Mouse (Mus musculus) forebrain, embryonic 13.5 days (tissue): ENCODE data around the gene Tcap. TPM values are rescaled to one million over a fixed set of nuclear protein-coding genes. Genes with fewer than 3 reads are reported as not detected.

Experiments
- ATAC-seq: fragments of 200-750 bp; cut with Nextera tagmentation; 2 replicates; pipeline ENCODE4 v1.8.0; 2017
- H3K27ac ChIP-seq: fragments of 300-500 bp; sonication (generic); 2 replicates; pipeline ENCODE4 v1.5.1; 2015; ENCODE audit warnings: inconsistent platforms, mild to moderate bottlenecking, moderate library complexity
- H3K27me3 ChIP-seq: fragments of 300-500 bp; sonication (generic); 2 replicates; pipeline ENCODE4 v1.6.1; 2015; ENCODE audit warnings: mild to moderate bottlenecking, inconsistent platforms
- H3K36me3 ChIP-seq: fragments of 300-500 bp; sonication (generic); 2 replicates; pipeline ENCODE4 v1.6.1; 2015; ENCODE audit warnings: mild to moderate bottlenecking, inconsistent platforms; ENCODE audit not compliant: poor library complexity, severe bottlenecking
- H3K4me1 ChIP-seq: fragments of 300-500 bp; sonication (generic); 2 replicates; pipeline ENCODE4 v1.6.1; 2015; ENCODE audit warnings: inconsistent platforms
- H3K4me2 ChIP-seq: fragments of 300-500 bp; sonication (generic); 2 replicates; pipeline ENCODE4 v1.6.1; 2015; ENCODE audit warnings: inconsistent platforms, mild to moderate bottlenecking, moderate library complexity
- H3K4me3 ChIP-seq: fragments of 300-500 bp; sonication (generic); 2 replicates; pipeline ENCODE4 v1.5.1; 2015; ENCODE audit warnings: mild to moderate bottlenecking, inconsistent platforms
- H3K9ac ChIP-seq: fragments of 300-500 bp; sonication (generic); 2 replicates; pipeline ENCODE4 v1.6.1; 2015; ENCODE audit warnings: mild to moderate bottlenecking, inconsistent platforms
- H3K9me3 ChIP-seq: fragments of 300-500 bp; sonication (generic); replicated peaks from 2 replicates; pipeline ENCODE4 v1.6.1; 2016; ENCODE audit warnings: inconsistent platforms
- WGBS: fragments of 180-500 bp; shearing (Covaris S2); methylation state at CpG from one replicate; pipeline ENCODE4 v1.1.7; 2015; 5-methylcytosine and 5-hydroxymethylcytosine counted together
- polyA plus RNA-seq: library from polyadenylated mRNA; unstranded; fragments of >200 nt; fragmentation: Nextera tagmentation; extraction: Ambion mirVana; gene quantifications from 2 replicates; pipeline ENCODE4 v1.2.1, GENCODE M21; 2015

Tcap gene
- polyA plus RNA-seq, 1 experiment from 2014 or later: 0.18 TPM

GRCm38 (mm10) chr11:98345253-98345652, 38.4 kb upstream of the Tcap start:
- H3K36me3 ChIP-seq: no peaks in the 10 kb centered on the region
- peak overlapping the region; percentile 18; the same call in 1 of the 2 replicates for H3K4me3 ChIP-seq
- H3K4me1 ChIP-seq: peaks cover 45% of the 10 kb centered on the region
- no peak overlapping the region for H3K27ac ChIP-seq
- peak overlapping the region; percentile 26; the same call in 1 of the 2 replicates for H3K9ac ChIP-seq
- WGBS: 1% methylated on average over 14 of the region's 14 CpGs
- H3K27me3 ChIP-seq: peaks cover 80% of the 10 kb centered on the region
- peak overlapping the region; percentile 49 for H3K4me2 ChIP-seq
- ATAC-seq: no peak; the same call in 1 of the 2 replicates
- no peaks in the 10 kb centered on the region for H3K9me3 ChIP-seq

DNA sequence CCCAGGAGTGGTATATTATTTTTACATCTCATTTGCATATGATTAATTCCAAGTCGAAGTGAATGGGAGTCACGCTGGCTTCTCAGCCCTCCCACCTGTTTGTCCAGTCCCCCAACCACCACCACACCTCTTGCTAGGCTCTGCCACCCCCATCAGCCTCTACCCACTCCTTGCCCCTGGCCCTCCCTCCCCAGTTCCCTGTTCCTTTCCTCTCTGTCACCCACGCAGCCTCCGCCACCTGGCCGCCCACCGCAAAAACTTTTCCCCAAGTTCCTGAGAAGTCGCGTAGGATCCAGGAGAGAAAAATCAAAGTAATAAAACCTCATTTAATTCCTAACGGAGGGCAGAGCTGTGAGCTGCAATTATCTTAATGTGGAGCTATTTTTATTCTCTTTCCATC, 37.4 kb upstream of the Tcap start:
- no peak overlapping the region for H3K9ac ChIP-seq
- WGBS: 7% methylated on average over 9 of the region's 9 CpGs
- no peak overlapping the region for H3K27ac ChIP-seq
- no peak overlapping the region for H3K4me2 ChIP-seq
- peaks cover 39% of the 10 kb centered on the region for H3K4me1 ChIP-seq
- no peaks in the 10 kb centered on the region for H3K36me3 ChIP-seq
- H3K27me3 ChIP-seq: peaks cover 82% of the 10 kb centered on the region
- no peak for ATAC-seq
- no peak overlapping the region for H3K4me3 ChIP-seq
- H3K9me3 ChIP-seq: no peaks in the 10 kb centered on the region

DNA sequence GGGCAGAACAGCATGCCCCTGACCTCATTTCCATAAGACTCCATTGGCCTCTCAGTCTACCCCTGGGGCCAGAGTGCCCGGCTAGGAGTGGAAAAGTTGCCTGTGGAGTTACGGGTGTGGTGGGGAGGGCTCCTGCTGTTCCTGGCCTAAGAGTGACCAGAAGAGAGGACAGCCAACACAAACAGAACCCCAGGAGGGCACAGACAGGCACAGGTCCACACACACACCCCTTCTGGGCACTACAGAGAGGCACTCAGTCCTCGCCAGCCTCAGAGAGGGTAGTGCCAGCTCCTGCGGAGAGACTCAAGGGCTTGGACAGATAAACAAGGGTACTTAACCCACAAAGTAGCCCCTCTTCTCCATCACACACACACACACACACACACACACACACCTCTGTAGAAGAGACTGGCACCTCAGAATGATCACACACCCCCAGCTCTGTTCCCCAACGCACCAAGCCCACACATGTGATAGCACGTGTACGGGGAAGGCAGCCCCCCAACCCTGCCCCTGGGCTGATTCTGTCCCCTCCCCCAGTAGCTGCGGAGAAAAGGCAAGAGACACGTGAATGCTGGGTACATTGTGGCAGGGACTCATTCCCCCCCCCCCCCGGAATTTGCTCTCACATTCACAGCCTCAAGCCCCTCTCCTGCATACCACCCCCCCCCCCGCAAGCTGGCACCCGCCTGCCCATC, 36.1 kb upstream of the Tcap start:
- H3K4me1 ChIP-seq: peaks cover 26% of the 10 kb centered on the region
- H3K4me2 ChIP-seq: peak overlapping the region; percentile 97
- no peaks in the 10 kb centered on the region for H3K36me3 ChIP-seq
- no peaks in the 10 kb centered on the region for H3K9me3 ChIP-seq
- no peak overlapping the region for H3K27ac ChIP-seq
- H3K27me3 ChIP-seq: peaks cover 83% of the 10 kb centered on the region
- H3K9ac ChIP-seq: no peak overlapping the region
- peak; percentile 14; the same call in 1 of the 2 replicates for ATAC-seq
- WGBS: under 1% methylated on average over 12 of the region's 12 CpGs
- H3K4me3 ChIP-seq: peak overlapping the region; percentile 55; the same call in 1 of the 2 replicates

DNA sequence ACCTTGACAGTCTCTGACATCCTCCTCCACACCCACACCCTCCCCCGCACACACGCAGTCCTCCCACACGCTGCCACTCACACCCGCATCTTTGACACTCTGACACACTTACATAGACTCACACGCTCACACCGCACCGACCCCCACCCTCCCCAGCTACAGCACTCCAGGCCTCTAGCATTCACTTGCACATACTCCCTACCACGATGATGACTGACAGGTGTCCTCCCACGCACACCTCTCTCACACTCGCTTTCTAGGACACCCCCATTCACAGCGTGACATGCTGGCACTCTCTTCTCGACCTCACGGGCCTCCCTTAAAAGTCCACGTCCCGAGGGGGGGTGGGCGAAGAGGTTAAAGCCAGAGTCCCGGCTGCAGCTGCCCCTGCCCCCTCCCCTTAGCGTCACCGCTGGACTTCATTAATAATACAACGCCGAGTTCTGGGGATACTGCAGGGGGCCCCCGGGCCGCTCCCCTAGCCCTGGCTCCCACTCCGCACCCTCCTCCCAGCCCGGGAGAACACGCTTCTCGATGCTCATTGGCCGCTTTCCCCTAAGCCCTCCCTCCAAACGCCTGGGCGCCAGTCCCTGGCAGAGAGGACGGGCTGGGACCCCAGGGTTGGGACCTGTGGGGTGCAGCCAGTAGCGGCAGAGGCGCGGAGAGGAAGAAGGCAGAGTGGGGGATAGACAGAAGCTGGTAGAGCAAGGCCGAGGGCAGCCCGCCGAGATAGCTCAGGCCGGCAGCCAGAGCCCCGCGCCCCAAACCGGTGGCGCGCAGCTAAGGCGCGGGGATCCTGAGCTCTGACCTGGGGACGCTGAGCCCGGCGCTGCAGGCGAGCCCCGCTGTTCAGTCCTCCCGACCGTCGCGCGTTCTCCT, 35.3 kb upstream of the Tcap start, which contains the start of gene Ppp1r1b:
Gene Ppp1r1b, plus strand, starts transcription at position 322 of the 879 bp plus-strand sequence.
- no peaks in the 10 kb centered on the region for H3K36me3 ChIP-seq
- no peaks in the 10 kb centered on the region for H3K9me3 ChIP-seq
- peak within 1 kb of the TSS; percentile 97 for H3K4me2 ChIP-seq
- ATAC-seq: peak; percentile 75
- peak within 1 kb of the TSS; percentile 68 for H3K9ac ChIP-seq
- peak within 1 kb of the TSS; percentile 55 for H3K4me3 ChIP-seq
- peaks cover 25% of the 10 kb centered on the region for H3K4me1 ChIP-seq
- WGBS: 1% methylated on average over 52 of the region's 55 CpGs
- H3K27ac ChIP-seq: no peak within 1 kb of the TSS
- peaks cover 91% of the 10 kb centered on the region for H3K27me3 ChIP-seq

DNA sequence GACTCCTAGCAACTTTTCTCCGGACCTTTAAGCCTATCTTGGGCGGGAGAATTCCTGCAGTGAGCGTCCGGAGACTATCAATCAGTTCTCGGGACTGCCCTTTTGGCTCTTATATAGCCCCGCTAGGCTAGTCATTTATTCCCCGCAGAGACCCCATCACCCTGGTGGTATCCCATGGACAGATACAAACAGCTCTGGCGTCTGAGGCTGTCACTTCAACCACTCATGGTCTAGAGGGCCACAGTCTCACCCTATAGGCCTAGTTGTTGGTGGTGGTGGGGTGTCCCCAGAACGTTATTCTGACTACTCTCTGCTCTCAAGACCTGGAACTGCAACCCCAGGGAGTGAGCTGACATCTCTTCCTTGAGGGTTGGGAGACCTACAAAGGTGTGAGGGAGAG, 34.3 kb upstream of the Tcap start:
- Histone ChIP-seq H3K27ac (no peak overlapping the region), H3K27me3 (peaks cover 94% of the 10 kb centered on the region), H3K9ac (no peak overlapping the region; the same call in 1 of the 2 replicates), H3K9me3 (no peaks in the 10 kb centered on the region), H3K4me2 (peak overlapping the region; percentile 97), H3K4me1 (peaks cover 25% of the 10 kb centered on the region), H3K36me3 (no peaks in the 10 kb centered on the region), H3K4me3 (peak overlapping the region; percentile 55)
- no peak for ATAC-seq
- 4% methylated on average over 9 of the region's 9 CpGs for WGBS

DNA sequence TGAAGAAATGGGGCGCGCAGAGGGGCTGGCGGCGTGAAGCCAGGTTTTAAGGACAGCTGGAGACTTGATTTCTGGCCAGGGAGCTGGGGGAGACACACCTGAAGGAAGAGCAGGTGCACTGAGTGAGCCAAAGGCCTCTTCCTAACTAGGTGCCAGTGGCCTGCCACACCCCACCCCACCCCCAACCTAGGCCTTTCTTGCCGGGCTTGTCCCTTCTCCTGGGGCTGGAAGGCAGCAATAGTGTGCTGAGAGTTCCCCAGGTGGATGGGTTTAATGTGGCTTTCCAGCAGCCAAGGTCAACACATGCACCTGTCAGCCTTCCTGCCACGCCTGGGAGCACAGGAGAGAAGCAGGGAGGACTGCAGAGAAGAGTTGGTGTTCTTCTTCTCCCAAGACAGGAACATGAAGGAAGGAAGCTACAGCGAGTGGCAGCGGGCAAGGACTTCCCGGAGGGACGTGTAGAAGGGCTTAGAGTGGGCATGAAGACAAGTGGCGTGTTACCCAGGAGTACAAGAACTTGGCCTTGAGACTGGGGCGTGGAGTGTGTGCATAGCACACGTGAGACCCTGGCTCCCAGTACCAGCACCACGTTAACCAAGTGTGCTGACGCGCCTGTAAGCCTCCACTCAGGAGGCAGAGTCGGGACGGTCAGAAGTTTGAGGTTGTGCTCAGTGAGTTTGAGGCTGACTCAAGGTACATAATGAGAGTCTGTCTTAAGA, 31.2 kb upstream of the Tcap start:
- WGBS: 79% methylated on average over 18 of the region's 18 CpGs

GRCm38 (mm10) chr11:98353651-98354211, 29.9 kb upstream of the Tcap start:
- no peak overlapping the region for H3K9ac ChIP-seq
- peaks cover 67% of the 10 kb centered on the region for H3K27me3 ChIP-seq
- 39% methylated on average over 8 of the region's 8 CpGs for WGBS
- no peak overlapping the region for H3K27ac ChIP-seq
- H3K36me3 ChIP-seq: no peaks in the 10 kb centered on the region
- no peak overlapping the region for H3K4me3 ChIP-seq
- peaks cover 21% of the 10 kb centered on the region for H3K4me1 ChIP-seq
- no peak overlapping the region for H3K4me2 ChIP-seq
- ATAC-seq: no peak
- H3K9me3 ChIP-seq: no peaks in the 10 kb centered on the region

More for the DNA sequence above, 31.2 kb upstream of the Tcap start:
- Histone ChIP-seq H3K27me3 (peaks cover 80% of the 10 kb centered on the region), H3K36me3 (no peaks in the 10 kb centered on the region), H3K9me3 (no peaks in the 10 kb centered on the region), H3K27ac (no peak overlapping the region), H3K9ac (no peak overlapping the region), H3K4me1 (peaks cover 29% of the 10 kb centered on the region), H3K4me3 (no peak overlapping the region), H3K4me2 (no peak overlapping the region)
- no peak for ATAC-seq

DNA sequence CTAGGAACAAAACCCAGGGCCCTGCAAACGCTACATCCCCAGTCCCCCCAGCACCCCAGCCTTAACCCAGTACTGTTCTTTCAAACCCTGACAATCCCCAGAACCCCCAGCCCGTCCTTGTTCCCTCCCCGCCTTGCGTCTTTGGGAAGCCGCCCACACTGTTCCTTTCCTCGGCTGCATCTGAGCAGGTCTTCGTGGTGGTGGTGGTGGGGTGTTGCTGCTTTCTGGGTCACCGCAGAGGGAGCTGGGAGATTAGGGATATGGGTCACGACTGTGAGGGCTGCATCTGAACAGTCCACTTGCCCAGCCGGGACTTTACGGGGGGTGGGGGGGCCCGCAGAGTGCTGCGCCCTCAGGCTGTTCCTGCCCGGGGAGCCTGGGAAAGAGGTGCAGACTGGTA, 29.2 kb upstream of the Tcap start:
- Histone ChIP-seq H3K27me3 (peaks cover 60% of the 10 kb centered on the region), H3K9ac (no peak overlapping the region), H3K4me1 (peaks cover 25% of the 10 kb centered on the region), H3K36me3 (no peaks in the 10 kb centered on the region), H3K4me3 (no peak overlapping the region), H3K4me2 (no peak overlapping the region), H3K27ac (no peak overlapping the region), H3K9me3 (no peaks in the 10 kb centered on the region)
- 59% methylated on average over 14 of the region's 14 CpGs for WGBS
- no peak for ATAC-seq

GRCm38 (mm10) chr11:98355732-98356299, 27.8 kb upstream of the Tcap start:
- no peak overlapping the region for H3K4me3 ChIP-seq
- H3K36me3 ChIP-seq: no peaks in the 10 kb centered on the region
- ATAC-seq: no peak
- no peak overlapping the region for H3K27ac ChIP-seq
- peaks cover 38% of the 10 kb centered on the region for H3K4me1 ChIP-seq
- peaks cover 46% of the 10 kb centered on the region for H3K27me3 ChIP-seq
- WGBS: 12% methylated on average over 6 of the region's 6 CpGs
- H3K9ac ChIP-seq: no peak overlapping the region
- no peak overlapping the region for H3K4me2 ChIP-seq
- no peaks in the 10 kb centered on the region for H3K9me3 ChIP-seq

DNA sequence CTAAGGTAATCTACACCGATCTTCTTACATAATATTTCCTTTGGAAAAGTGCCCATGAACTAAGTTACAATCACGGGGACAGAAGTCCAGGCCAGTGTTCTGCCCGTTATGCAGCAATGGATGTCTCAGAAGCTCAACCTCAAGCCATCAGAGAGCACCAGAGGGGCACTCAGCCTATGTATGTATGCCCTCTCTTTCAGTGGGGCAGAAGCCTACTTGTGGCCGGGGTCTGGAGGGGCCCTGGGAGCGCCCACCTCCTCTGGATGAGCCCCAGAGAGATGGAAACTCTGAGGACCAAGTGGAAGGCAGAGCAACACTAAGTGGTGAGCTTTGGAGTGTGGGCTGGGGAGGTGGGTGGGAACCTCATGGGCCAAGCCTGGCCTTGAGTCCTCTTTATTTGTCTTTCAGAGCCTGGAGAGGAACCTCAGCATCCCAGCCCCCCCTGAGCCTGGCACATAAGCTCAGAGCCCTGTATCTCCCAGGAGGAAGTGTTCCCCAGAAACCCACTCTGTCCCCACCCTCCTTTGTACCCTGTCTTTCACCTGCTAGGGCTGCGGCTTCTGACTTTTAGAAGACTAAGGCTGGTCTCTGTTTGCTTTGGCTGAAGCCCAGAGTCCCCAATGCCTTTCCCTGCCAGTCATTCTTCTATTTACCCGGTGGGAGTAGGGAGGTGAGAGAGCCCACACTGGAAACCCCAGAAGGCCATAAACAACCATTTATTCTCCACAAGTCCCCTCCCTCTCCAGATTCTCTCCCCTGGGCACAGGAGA, 26.8 kb upstream of the Tcap start:
- no peaks in the 10 kb centered on the region for H3K36me3 ChIP-seq
- no peak for ATAC-seq
- no peak overlapping the region for H3K4me3 ChIP-seq
- H3K27ac ChIP-seq: no peak overlapping the region
- H3K9me3 ChIP-seq: no peaks in the 10 kb centered on the region
- 82% methylated on average over 7 of the region's 7 CpGs for WGBS
- H3K4me2 ChIP-seq: no peak overlapping the region
- H3K27me3 ChIP-seq: peaks cover 36% of the 10 kb centered on the region
- no peak overlapping the region for H3K9ac ChIP-seq
- peaks cover 48% of the 10 kb centered on the region for H3K4me1 ChIP-seq
